Mouse (Mus musculus) cerebellum, postnatal 14 days (tissue): ENCODE measurements at regions not wholly inside any gene's neighbourhood (a gene's known extent, or its start where the extent isn't known, plus 50 kb on each side); places are given as distances from the start of the nearest gene placed in this dataset.
A peak's percentile ranks its signal among the peaks of the same experiment; 100 is the strongest.

ENCODE experiments used
- DNase-seq, 2 experiments: peaks; one replicate each; pipeline ENCODE4 v3.0.0; 2021; ENCODE audit warnings: mixed read lengths in 2 of 2

GRCm38 (mm10) chr8:5994846-5995245 is 889.7 kb upstream of the Slc10a2 start:
- DNase-seq = peak; percentile 39 to 46

DNA sequence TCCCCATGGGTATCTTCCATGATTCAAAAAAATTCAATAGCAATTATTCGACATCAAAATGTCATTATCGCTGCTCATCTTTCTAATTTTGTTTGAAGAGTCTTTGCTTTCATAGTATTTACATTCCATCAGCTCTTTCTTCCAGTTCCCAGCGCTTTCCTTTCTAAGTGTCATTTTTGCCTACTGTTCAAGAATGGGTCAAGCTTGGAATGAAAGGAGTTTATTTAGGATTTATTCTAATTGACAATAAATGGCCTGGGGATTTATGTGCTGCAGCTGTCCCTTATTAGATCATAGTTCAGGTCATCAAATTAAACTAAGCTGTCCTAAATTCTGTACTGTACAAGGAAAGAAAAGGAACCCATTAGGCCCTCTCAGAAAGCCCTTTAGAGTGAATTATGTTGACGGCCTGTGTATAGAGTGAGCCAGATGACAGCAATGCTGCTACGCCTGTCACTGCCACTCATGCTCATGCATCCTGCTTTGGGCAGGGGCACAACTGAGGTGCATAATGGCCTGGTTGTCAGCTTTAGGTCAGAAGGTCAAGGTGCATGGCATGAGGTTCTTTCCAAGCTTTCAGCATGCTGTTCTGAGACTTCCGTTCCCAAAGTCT is 860.4 kb upstream of the Slc10a2 start:
- DNase-seq = no peak

- no peak for DNase-seq
Measured at GRCm38 (mm10) chr8:5964299-5964698, 859.1 kb upstream of the Slc10a2 start.

GRCm38 (mm10) chr8:5938057-5938456 is 832.9 kb upstream of the Slc10a2 start:
- DNase-seq = no peak

- DNase-seq = peak; percentile 50 to 61
Measured at GRCm38 (mm10) chr8:5918136-5918535, 813.0 kb upstream of the Slc10a2 start.
